Mouse (Mus musculus) megakaryocyte-erythroid progenitor cell, adult 5-6 weeks (primary cell): ENCODE measurements around the gene Map4. TPM values are rescaled to one million over a fixed set of nuclear protein-coding genes. Genes with fewer than 3 reads are reported as not detected.
"Not testable (repeated sequence)": the region's sequence is repeated elsewhere in the genome, so short reads cannot be mapped to it uniquely, and the experiment has no call there.

Experiments
- ATAC-seq: replicated peaks from 2 replicates; pipeline ENCODE4 v1.8.0; 2016; ENCODE audit warnings: mild to moderate bottlenecking, inconsistent platforms; ENCODE audit not compliant: severe bottlenecking, poor library complexity, low FRiP score, low TSS enrichment
- total RNA-seq, 2 experiments: library from RNA; stranded (forward) in 1 of 2; stranded (reverse) in 1 of 2; fragments of 200-1000, 215-1000 nt in 1 of 2; fragments of >200 nt in 1 of 2; fragmentation: Nextera tagmentation in 1 of 2; gene quantifications; 2 replicates each; pipeline ENCODE4 v1.2.3; 2014 to 2017

The Map4 gene
- total RNA-seq, 2 experiments from 2014 or later, result 7.8 to 14.3 TPM

DNA sequence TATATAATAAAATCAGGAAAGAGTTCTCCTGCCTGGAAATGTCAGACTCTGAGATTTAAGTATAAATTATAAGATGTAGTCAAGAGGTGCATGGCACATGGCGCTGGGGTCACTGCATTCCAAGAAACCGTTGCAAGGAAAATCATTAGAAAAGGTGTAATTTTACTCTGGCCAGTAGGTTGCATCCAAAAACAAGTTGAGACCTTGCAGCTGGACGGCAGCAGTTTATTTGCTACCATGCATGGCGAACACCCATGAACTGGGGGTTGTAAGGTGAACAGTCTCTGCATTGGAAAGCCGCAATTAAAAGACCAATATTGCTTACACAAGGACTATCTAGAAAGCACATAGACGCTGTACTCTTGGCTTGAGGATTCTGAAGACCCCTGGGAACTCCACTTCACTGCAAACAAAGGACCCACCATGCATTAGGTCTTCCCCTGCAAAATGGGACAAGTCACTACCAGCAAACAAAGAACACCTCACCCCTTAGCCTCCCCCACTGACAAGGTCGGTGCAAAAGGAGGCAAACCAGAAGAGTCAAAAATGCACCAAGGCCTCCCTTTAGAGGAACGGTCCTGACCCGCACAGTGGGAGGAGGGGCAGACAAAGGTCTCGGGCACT is 185.2 kb downstream of the Map4 start:
- peak; percentile 22; the same call in 1 of the 2 replicates for ATAC-seq

DNA sequence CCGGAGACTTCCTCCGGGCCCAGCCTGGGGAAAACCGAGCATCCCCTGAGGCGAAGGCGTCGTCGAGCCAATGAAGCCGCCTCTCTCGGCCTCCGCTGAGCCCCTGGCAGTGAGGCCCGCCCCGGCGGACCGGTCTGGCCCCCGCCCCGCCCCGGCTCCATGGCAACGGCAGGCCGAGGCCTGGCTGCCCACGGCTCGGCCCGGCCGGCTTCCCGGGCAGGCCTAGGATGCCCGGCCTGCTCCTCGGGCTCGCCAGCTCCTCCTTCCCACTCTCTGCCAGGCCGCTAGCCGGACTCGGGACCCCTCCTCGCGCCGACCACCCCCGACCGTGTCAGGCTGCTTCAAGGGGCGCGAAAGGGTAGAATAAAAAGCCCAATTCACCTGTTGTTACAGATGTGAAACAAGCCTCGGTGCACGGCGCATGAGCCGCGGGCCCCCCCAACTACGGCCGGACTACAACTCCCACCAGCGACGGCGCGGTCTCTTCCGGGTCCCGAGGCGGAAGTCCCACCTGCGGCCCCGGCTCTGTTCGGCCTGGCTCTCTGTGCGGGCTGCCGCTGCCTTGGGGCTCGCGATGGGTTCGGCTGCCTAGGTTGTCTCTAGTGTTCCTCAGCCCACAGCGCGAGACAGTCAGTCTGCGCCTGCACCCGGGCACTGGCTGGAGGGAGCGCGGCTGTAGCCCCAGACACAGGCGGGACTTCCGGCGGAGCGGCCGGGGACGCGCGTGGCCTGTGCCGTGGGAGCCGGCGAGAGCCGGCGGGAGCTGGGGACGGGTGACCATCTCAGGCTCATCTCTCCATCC is 185.9 kb downstream of the Map4 start, which contains the start of gene Smarcc1:
TSS of gene Smarcc1 (plus strand) at position 732 of the 802 bp plus-strand sequence.
- ATAC-seq, result peak; percentile 92

DNA sequence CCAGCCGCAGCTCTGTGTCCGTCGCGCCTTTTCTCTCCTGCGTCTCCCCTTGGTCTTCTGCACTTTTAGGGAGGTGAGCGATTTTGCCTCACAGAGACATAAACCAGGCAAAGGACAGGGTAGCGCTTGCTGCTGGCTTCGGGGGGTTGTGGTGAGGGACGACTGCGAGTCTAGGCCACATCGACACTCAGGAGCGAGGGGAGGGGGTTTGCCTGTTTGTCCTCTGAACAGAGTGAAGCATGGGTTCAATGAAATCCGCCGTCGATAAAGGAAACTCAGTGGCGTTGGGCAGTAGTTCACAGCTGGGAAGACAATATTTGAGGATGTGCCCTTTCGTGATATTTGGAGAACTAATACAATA is 186.5 kb downstream of the Map4 start, which contains the start of gene Dhx30:
TSS of gene Dhx30 (minus strand) at position 52 of the 361 bp plus-strand sequence.
- ATAC-seq, result no peak

DNA sequence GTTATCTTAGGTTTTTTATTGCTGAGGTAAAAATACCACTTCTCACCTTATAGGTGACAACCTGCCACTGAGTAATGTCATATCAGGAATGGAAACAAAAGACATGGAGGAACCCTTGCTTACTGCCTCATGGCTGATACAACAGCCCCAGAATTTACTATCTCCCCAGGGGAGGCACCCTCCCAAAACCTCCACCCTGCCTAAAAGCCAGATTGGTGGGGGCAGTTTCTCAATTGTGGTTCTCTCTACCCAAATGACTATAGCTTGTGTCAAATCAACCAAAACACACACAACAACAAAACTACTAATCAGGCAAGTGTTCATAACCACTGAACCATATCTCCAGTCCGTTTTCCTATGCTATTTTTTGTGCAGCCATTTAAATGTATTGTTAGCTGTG is 187.0 kb downstream of the Map4 start:
- peak; percentile 24; the same call in 1 of the 2 replicates for ATAC-seq

DNA sequence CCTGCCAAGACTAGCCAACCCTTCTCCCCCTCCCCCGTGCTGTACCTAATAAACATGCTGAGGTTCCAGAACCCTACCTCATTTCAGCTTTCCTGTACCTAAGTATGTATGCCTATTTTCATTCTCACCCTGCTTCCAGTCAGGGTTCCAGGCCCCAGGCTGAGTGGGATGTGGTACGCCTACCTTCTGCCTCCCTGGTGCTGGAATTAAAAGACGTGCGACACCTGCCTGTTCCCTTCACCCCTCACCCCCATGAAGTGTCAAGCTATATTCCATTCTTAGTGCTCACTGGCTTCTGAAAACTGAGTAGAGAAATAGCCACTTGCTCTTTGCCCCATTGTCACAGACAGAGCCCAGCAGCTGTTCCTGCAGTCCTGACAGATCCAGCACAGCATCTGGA is 190.2 kb downstream of the Map4 start:
- ATAC-seq, result no peak

DNA sequence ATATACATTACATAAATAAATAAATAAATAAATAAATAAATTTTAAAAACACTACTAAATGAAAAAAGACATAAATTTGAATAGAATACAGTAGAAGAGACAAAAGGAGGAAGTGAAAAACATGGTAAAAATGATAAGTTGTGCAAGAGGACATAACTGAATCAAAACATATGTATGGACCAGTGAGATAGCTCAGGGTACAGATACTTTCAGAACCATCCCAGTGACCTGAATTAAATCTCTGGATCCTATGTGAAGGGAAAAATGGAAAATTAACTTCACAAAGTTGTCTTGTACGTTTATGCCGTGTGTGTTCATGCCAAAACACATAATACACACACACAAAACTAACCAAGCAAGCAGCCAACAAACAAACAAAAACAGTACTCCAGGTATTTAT is 192.1 kb downstream of the Map4 start:
- ATAC-seq, result no peak

DNA sequence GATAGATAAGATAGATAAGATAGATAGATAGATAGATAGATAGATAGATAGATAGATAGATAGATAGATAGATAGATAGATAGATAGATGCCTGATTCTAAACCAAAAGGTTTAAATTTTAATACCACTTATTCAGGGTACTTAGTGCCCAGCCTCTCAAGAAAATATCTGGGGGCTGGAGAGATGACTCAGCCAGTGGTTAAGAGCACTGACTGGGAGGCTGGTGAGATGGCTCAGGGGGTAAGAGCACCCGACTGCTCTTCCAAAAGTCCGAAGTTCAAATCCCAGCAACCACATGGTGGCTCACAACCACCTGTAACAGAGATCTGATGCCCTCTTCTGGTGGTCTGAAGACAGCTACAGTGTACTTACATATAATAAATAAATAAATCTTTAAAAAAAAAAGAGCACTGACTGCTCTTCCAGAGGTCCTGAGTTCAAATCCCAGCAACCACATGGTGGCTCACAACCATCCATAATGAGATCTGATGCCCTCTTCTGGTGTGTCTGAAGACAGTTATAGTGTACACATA is 192.8 kb downstream of the Map4 start:
- not testable (repeated sequence) for ATAC-seq

DNA sequence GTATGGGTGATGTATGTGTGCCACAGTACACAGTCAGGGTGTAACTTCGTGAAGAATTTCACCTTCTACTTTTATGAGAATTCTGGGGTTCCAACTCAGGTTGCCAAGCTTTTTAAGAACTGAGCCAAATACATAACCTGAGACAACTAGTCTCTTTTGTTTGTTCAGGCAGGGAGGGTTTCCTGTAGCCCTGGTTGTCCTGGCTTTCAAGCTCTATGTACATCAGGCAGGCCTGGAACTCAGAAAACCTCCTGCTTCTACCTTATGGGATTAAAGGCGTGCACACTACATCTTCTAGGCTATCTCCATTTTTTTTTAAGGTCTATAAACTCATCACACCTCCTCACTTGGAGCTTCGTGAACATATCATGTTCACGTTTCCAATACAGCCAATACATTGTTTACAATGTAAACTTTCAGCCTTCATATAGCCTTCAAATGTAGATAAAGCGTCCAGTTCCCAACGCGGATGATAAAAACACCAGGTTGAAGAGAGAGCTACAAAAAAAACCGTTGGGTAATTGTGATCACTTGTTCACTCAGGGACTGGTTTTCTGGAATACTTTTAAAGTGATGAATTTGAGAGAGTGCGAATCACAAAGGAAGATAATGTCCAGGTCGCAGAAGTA is 199.8 kb downstream of the Map4 start:
- ATAC-seq, result no peak

DNA sequence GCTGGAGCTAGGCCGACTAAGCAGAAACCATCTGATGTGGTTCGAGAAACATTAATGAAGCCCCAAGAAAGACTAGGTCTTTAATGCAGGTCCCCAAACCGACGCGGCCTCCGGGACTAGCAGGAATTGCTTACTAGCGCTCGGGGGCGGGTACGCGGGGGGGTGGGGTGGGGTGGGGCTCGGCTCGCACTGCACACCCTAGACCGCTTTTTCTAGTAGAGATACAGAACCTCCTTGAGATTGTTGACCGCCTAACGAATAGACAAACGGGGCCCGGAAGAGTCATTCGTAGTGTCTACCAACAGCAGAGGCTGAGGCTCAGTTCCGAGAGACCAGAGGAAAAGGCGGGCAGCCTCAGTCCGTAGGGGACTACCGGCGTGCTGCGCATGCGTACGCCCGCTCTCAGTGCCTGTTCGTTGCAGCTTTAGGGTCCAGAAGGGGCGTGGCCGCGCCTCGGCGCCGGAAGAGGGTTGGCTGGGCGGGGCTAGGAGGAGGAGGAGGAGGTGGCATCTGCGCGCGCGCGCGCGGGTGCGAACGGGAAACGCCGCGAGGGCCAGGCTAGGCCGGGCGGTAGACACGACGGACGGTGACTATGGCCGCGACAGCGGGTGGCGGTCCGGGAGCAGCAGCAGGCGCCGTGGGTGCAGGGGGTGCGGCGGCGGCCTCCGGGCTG is 200.4 kb downstream of the Map4 start:
- ATAC-seq, result peak; percentile 96

DNA sequence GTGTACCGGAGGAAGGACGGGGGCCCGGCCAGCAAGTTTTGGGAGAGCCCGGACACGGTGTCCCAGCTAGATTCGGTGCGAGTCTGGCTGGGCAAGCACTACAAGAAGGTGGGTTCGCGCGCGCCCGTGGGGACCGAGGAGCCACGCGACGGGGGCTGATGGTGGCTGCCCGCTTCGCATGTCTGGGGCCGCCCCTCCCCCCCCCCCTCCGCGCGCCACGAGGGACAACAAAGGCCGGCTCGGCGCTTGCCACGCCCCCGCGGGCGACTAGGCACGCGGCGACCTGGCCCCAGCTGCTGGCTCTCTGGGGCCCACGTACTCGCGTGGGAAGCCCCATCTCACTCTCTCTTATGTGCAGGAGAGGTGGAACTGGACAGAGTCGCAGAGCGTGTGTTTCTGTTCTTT is 200.9 kb downstream of the Map4 start:
- ATAC-seq, result 0 out of 2 replicates have a peak, but pooled peaks have one; percentile 19

DNA sequence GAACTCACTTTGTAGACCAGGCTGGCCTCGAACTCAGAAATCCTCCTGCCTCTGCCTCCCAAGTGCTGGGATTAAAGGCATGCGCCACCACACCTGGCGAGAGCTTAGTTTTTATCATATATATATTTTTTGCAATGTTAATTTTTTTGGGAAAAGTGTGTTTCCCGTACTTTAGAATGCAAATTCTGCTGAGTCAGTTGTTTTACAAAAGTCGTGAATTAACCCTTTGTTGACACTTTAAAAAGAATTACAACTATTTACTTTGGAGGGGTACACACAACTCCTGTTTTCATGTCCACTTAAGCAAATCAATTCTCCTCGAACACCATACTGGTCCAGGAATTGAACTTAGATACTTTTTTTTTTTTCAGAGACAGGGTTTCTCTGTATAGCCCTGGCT is 201.7 kb downstream of the Map4 start:
- no peak for ATAC-seq

Other genes starting within 250 kb of the Map4 start
- gene Fbxw18, start 228.8 kb upstream of the Map4 start, total RNA-seq (2014; fragmentation: Nextera tagmentation), result not detected in 2 replicates
- not detected in 2 replicates for gene Fbxw18, start 228.8 kb upstream of the Map4 start, total RNA-seq (2017)
- gene Fbxw26, start 185.4 kb upstream of the Map4 start, total RNA-seq (2014; fragmentation: Nextera tagmentation), result not detected in 2 replicates
- gene Fbxw26, start 185.4 kb upstream of the Map4 start, total RNA-seq (2017), result not detected in 2 replicates
- not detected in 2 replicates for gene Fbxw27, start 140.8 kb upstream of the Map4 start, total RNA-seq (2014; fragmentation: Nextera tagmentation)
- gene Fbxw27, start 140.8 kb upstream of the Map4 start, total RNA-seq (2017), result not detected in 2 replicates
- not detected in 2 replicates for gene Spink8, start 119.2 kb upstream of the Map4 start, total RNA-seq (2014; fragmentation: Nextera tagmentation)
- gene Spink8, start 119.2 kb upstream of the Map4 start, total RNA-seq (2017), result not detected in 2 replicates
- 32.9 and 61.1 TPM in 2 replicates for gene Nme6, start 98.7 kb upstream of the Map4 start, total RNA-seq (2014; fragmentation: Nextera tagmentation)
- gene Nme6, start 98.7 kb upstream of the Map4 start, total RNA-seq (2017), result 27.6 and 47.6 TPM in 2 replicates
- gene Camp, start 81.8 kb upstream of the Map4 start, total RNA-seq (2014; fragmentation: Nextera tagmentation), result 306 TPM in 1 of 2 replicates, not detected in the other
- 9.3 and 29.3 TPM in 2 replicates for gene Camp, start 81.8 kb upstream of the Map4 start, total RNA-seq (2017)
- gene Cdc25a, start 55.9 kb upstream of the Map4 start, total RNA-seq (2014; fragmentation: Nextera tagmentation), result 58.2 and 61.3 TPM in 2 replicates
- 46.7 and 58.8 TPM in 2 replicates for gene Cdc25a, start 55.9 kb upstream of the Map4 start, total RNA-seq (2017)
- gene Smarcc1, start 186.2 kb downstream of the Map4 start, total RNA-seq (2014; fragmentation: Nextera tagmentation), result 120 and 133 TPM in 2 replicates
- 80.3 and 89.5 TPM in 2 replicates for gene Smarcc1, start 186.2 kb downstream of the Map4 start, total RNA-seq (2017)
- gene Dhx30, start 186.4 kb downstream of the Map4 start, total RNA-seq (2014; fragmentation: Nextera tagmentation), result 137 TPM in 2 replicates
- gene Dhx30, start 186.4 kb downstream of the Map4 start, total RNA-seq (2017), result 59.2 and 71.1 TPM in 2 replicates